Mouse (Mus musculus): Measurements from ENCODE around the gene Tln2. TPM values are rescaled to one million over a fixed set of nuclear protein-coding genes. Genes with fewer than 3 reads are reported as not detected.

Tln2 gene
- polyA plus RNA-seq, 1 experiment, result 0.50 TPM

DNA sequence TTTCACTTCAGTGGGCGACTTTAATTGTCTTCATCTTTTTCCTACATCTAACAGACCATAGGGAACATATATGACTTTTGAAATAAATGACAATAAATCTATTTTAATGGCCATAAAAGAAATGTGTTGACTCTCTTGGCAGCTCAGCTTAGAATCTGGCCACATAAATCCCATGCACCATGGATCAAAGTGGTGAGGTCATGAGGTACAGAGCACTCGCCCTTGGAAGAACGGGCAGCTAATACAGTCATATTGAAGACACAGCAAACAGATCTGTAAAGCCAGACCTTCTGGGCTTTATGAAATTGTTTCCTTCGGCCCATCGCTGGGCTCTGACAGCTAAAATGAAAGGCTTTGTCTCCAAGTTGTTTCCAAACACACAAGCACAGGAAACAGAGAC lies 26.2 kb downstream of the Tln2 start:
- 59% methylated on average over 5 of the region's 5 CpGs for WGBS
- TF ChIP-seq CTCF (IDR thresholded peaks at IDR 0.05; ENCODE audit: extremely low read depth, insufficient read depth, insufficient read length, insufficient replicate concordance), result no peak
- no peak for DNase-seq (ENCODE audit: low read depth in 1 of 2, low spot score in 2 of 2)
- no peak overlapping the region for H3K27ac ChIP-seq (ENCODE audit: insufficient read depth, low read length)
- H3K27me3 ChIP-seq (ENCODE audit: control insufficient read depth, insufficient read depth, low read length), result no peaks in the 10 kb centered on the region
- no peaks in the 10 kb centered on the region for H3K4me1 ChIP-seq (ENCODE audit: control insufficient read depth, insufficient read depth, insufficient read length)
- H3K36me3 ChIP-seq (ENCODE audit: control insufficient read depth, insufficient read depth, low read length), result no peaks in the 10 kb centered on the region
- H3K4me3 ChIP-seq (ENCODE audit: extremely low read depth, insufficient read depth, insufficient read length), result no peak overlapping the region

DNA sequence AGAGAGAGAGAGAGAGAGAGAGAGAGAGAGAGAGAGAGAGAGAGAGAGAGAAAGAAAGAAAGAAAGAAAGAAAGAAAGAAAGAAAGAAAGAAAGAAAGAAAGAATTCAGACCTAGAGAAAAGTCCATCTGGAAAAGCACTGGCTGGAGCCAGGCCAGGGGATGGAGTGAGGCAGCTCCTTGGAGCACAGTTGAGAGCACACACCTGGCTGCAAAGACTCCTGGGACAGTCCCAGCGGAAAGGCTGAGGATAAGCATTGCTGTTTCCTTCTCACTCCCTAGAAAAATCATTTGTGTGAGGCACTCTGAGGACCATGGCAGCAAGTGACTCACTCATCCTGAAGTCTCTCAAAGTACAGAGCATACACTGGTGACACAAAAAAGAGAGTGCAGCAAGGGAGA lies 26.9 kb downstream of the Tln2 start:
- TF ChIP-seq CTCF (IDR thresholded peaks at IDR 0.05; ENCODE audit: extremely low read depth, insufficient read depth, insufficient read length, insufficient replicate concordance) (no peak), POLR2A (IDR thresholded peaks at IDR 0.05; ENCODE audit: low read depth, low read length) (no peak)
- Histone ChIP-seq H3K4me3 (ENCODE audit: extremely low read depth, insufficient read depth, insufficient read length) (no peak overlapping the region), H3K4me1 (ENCODE audit: control insufficient read depth, insufficient read depth, insufficient read length) (no peaks in the 10 kb centered on the region), H3K27ac (ENCODE audit: insufficient read depth, low read length) (no peak overlapping the region), H3K36me3 (ENCODE audit: control insufficient read depth, insufficient read depth, low read length) (no peaks in the 10 kb centered on the region), H3K27me3 (ENCODE audit: control insufficient read depth, insufficient read depth, low read length) (no peaks in the 10 kb centered on the region)
- 57% methylated on average over 1 of the region's 1 CpGs for WGBS
- DNase-seq (ENCODE audit: low read depth in 1 of 2, low spot score in 2 of 2), result no peak

GRCm38 (mm10) chr9:67529600-67529999 lies 29.9 kb downstream of the Tln2 start:
- Histone ChIP-seq H3K4me1 (ENCODE audit: control insufficient read depth, insufficient read depth, insufficient read length) (no peaks in the 10 kb centered on the region), H3K27me3 (ENCODE audit: control insufficient read depth, insufficient read depth, low read length) (no peaks in the 10 kb centered on the region), H3K36me3 (ENCODE audit: control insufficient read depth, insufficient read depth, low read length) (no peaks in the 10 kb centered on the region), H3K4me3 (ENCODE audit: extremely low read depth, insufficient read depth, insufficient read length) (no peak overlapping the region), H3K27ac (ENCODE audit: insufficient read depth, low read length) (no peak overlapping the region)
- no peak for DNase-seq (ENCODE audit: low read depth in 1 of 2, low spot score in 2 of 2)
- WGBS, result 83% methylated on average over 5 of the region's 5 CpGs
- no peak for TF ChIP-seq CTCF (IDR thresholded peaks at IDR 0.05; ENCODE audit: extremely low read depth, insufficient read depth, insufficient read length, insufficient replicate concordance)
- TF ChIP-seq POLR2A (IDR thresholded peaks at IDR 0.05; ENCODE audit: low read depth, low read length), result no peak

GRCm38 (mm10) chr9:67527726-67528125 lies 31.8 kb downstream of the Tln2 start:
- H3K27me3 ChIP-seq (ENCODE audit: control insufficient read depth, insufficient read depth, low read length), result no peaks in the 10 kb centered on the region
- no peaks in the 10 kb centered on the region for H3K4me1 ChIP-seq (ENCODE audit: control insufficient read depth, insufficient read depth, insufficient read length)
- H3K36me3 ChIP-seq (ENCODE audit: control insufficient read depth, insufficient read depth, low read length), result no peaks in the 10 kb centered on the region
- no peak overlapping the region for H3K4me3 ChIP-seq (ENCODE audit: extremely low read depth, insufficient read depth, insufficient read length)
- no peak overlapping the region for H3K27ac ChIP-seq (ENCODE audit: insufficient read depth, low read length)
- DNase-seq (ENCODE audit: low read depth in 1 of 2, low spot score in 2 of 2), result no peak
- WGBS, result 96% methylated on average over 2 of the region's 2 CpGs
- no peak for TF ChIP-seq CTCF (IDR thresholded peaks at IDR 0.05; ENCODE audit: extremely low read depth, insufficient read depth, insufficient read length, insufficient replicate concordance)
- no peak for TF ChIP-seq POLR2A (IDR thresholded peaks at IDR 0.05; ENCODE audit: low read depth, low read length)

- Histone ChIP-seq H3K4me1 (ENCODE audit: control insufficient read depth, insufficient read depth, insufficient read length) (no peaks in the 10 kb centered on the region), H3K27me3 (ENCODE audit: control insufficient read depth, insufficient read depth, low read length) (no peaks in the 10 kb centered on the region), H3K4me3 (ENCODE audit: extremely low read depth, insufficient read depth, insufficient read length) (no peak overlapping the region), H3K36me3 (ENCODE audit: control insufficient read depth, insufficient read depth, low read length) (no peaks in the 10 kb centered on the region), H3K27ac (ENCODE audit: insufficient read depth, low read length) (no peak overlapping the region)
- WGBS, result 70% methylated on average over 4 of the region's 4 CpGs
- TF ChIP-seq CTCF (IDR thresholded peaks at IDR 0.05; ENCODE audit: extremely low read depth, insufficient read depth, insufficient read length, insufficient replicate concordance) (no peak), POLR2A (IDR thresholded peaks at IDR 0.05; ENCODE audit: low read depth, low read length) (no peak)
- DNase-seq (ENCODE audit: low read depth in 1 of 2, low spot score in 2 of 2), result no peak
Measured at GRCm38 (mm10) chr9:67521736-67522135, 37.8 kb downstream of the Tln2 start.

DNA sequence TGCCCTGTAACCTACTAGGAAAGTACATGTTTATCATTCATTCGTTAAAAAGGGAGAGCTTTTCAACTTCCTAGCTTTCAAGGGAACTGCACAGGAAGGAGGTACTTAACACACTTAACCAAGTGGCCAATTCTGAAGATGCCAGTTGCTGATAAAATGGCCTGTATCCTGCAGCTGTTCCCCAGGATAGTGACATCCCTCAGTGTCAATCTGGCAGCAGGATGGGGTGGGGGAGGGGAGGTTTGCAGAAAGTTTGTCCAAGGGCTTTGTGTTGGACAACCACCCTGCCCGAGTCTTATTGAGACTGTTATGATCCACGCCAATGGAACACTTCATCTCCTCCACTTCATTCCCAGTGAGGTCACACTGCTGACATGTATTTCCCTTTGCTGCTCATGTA lies 50.0 kb downstream of the Tln2 start:
- DNase-seq (ENCODE audit: low read depth in 1 of 2, low spot score in 2 of 2), result no peak
- Histone ChIP-seq H3K4me1 (ENCODE audit: control insufficient read depth, insufficient read depth, insufficient read length) (no peaks in the 10 kb centered on the region), H3K27me3 (ENCODE audit: control insufficient read depth, insufficient read depth, low read length) (no peaks in the 10 kb centered on the region), H3K27ac (ENCODE audit: insufficient read depth, low read length) (no peak overlapping the region), H3K4me3 (ENCODE audit: extremely low read depth, insufficient read depth, insufficient read length) (no peak overlapping the region), H3K36me3 (ENCODE audit: control insufficient read depth, insufficient read depth, low read length) (no peaks in the 10 kb centered on the region)
- TF ChIP-seq CTCF (IDR thresholded peaks at IDR 0.05; ENCODE audit: extremely low read depth, insufficient read depth, insufficient read length, insufficient replicate concordance) (no peak), POLR2A (IDR thresholded peaks at IDR 0.05; ENCODE audit: low read depth, low read length) (no peak)
- WGBS, result 20% methylated on average over 3 of the region's 3 CpGs

DNA sequence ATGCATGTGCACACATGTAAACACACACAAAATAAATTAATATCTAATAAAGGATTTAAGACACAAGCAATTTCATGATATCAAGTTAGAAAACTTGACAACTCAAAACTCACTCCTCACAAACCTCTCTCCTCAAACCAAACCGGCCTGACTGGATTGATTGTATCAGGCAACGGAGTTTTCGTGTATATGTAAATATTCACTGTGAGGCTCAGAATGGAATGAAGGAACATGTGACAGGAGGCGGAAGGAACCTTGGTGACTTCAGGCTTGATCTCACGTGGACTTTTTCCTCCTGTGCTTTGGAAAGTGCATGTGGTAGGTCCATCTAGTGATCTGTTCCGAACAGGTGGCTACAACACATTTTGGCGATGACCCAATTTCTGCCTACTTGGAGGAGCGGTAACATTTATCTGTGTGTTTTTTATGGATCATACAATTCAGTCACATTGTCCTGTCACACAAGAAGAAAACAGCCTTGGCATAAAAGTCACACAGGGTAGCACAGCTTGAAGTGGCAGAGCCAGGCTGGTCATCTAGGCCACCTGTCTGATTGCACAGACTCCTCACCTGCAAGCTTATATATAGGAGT lies 54.7 kb downstream of the Tln2 start:
- H3K27ac ChIP-seq (ENCODE audit: insufficient read depth, low read length), result no peak overlapping the region
- H3K4me1 ChIP-seq (ENCODE audit: control insufficient read depth, insufficient read depth, insufficient read length), result no peaks in the 10 kb centered on the region
- H3K27me3 ChIP-seq (ENCODE audit: control insufficient read depth, insufficient read depth, low read length), result no peaks in the 10 kb centered on the region
- no peaks in the 10 kb centered on the region for H3K36me3 ChIP-seq (ENCODE audit: control insufficient read depth, insufficient read depth, low read length)
- TF ChIP-seq POLR2A (IDR thresholded peaks at IDR 0.05; ENCODE audit: low read depth, low read length), result no peak
- TF ChIP-seq CTCF (IDR thresholded peaks at IDR 0.05; ENCODE audit: extremely low read depth, insufficient read depth, insufficient read length, insufficient replicate concordance), result no peak
- no peak for DNase-seq (ENCODE audit: low read depth in 1 of 2, low spot score in 2 of 2)
- no peak overlapping the region for H3K4me3 ChIP-seq (ENCODE audit: extremely low read depth, insufficient read depth, insufficient read length)
- WGBS, result 88% methylated on average over 8 of the region's 8 CpGs

Data from spleen, adult 2 months (tissue).